Mouse (Mus musculus) erythroblast, embryonic 14.5 days (primary cell): ENCODE results near the gene Aqp11.

Experiments
- GATA1 ChIP-seq: IDR thresholded peaks from 2 replicates; pipeline ENCODE4 v1.6.1; 2012; ENCODE audit warnings: low read length, inconsistent platforms, mixed read lengths
- TAL1 ChIP-seq: IDR thresholded peaks from 3 replicates; pipeline ENCODE4 v1.6.1; 2012; ENCODE audit warnings: low read length, inconsistent platforms, mixed read lengths

DNA sequence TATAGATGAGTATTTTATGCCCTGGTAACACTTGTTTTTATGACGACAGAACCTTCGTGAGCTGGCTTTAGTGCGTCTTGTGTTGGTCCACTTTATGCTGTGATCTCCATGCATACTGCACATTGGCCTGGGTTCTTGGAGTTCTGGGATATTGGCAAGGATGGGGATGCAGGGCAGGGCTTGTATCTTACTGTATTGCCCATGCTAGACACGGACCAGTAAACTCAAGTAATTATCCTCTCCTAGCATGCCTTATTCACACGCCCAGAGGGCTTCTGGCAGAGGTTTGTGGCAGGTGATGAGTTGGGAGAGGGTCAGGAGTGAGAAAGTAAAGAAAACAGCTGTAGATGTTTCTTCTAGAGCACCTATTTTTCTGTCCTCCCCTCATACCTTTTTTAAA lies 23.4 kb downstream of the Aqp11 start:
- TF ChIP-seq TAL1 (no peak), GATA1 (no peak)
